Mouse (Mus musculus): ENCODE data around the gene Phlpp2. TPM values are rescaled to one million over a fixed set of nuclear protein-coding genes. Genes with fewer than 3 reads are reported as not detected.

Gene Phlpp2
- polyA plus RNA-seq, 1 experiment, result 6.5 TPM

DNA sequence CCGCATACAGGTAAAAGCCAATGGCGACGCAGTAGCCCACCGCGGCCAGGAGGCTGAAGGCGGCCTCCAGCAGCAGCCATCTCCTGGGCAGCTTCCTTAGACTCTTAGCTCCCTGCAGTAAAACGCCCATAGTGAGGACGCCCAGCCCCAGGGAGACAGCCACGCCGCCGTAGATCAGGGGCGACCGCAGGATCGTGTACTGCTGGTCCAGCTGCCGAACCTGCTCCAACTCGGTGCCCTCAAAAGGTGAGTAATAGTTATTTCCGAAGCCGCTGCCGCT, 79.9 kb downstream of the Phlpp2 start:
- TF ChIP-seq POLR2A (IDR thresholded peaks at IDR 0.05; ENCODE audit: low read depth, low read length) (no peak), CTCF (conservative IDR thresholded peaks at IDR 0.05; ENCODE audit: insufficient read depth, insufficient read length, low read depth, low read length) (no peak)
- Histone ChIP-seq H3K4me3 (ENCODE audit: insufficient read depth, low read depth, low read length) (no peak overlapping the region), H3K36me3 (ENCODE audit: control insufficient read depth, insufficient read depth, low read length) (no peaks in the 10 kb centered on the region), H3K27me3 (replicated peaks; ENCODE audit: control insufficient read depth, insufficient read depth, low read length) (no peaks in the 10 kb centered on the region), H3K27ac (ENCODE audit: insufficient read depth, low read depth, low read length) (no peak overlapping the region), H3K4me1 (ENCODE audit: control insufficient read depth, insufficient read depth, low read length) (peaks cover 20% of the 10 kb centered on the region)
- DNase-seq, result no peak
- whole genome bisulfite sequencing, result 29% methylated on average over 19 of the region's 19 CpGs

DNA sequence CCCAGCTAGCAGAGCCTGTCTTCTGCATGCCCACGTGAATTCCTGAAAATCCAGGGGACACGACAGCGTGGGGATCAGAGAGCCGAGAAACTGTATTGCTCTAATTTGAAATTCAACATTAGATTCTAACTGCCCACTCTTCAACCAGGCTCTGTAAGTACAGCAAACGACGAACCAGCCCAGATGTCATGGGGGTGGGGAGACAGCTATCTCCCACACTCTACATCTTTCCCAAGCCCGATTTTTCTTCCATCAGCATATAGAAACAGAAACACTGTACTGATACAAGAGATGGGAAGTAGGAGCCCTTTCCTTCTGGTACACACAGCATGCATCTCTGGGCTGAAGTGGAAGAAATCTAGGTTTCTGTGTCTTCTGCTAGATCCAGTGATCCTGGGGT, 83.8 kb downstream of the Phlpp2 start:
- Histone ChIP-seq H3K4me3 (ENCODE audit: insufficient read depth, low read depth, low read length) (no peak overlapping the region), H3K27ac (ENCODE audit: insufficient read depth, low read depth, low read length) (no peak overlapping the region), H3K4me1 (ENCODE audit: control insufficient read depth, insufficient read depth, low read length) (peaks cover 3% of the 10 kb centered on the region; the same call in 1 of the 2 replicates), H3K36me3 (ENCODE audit: control insufficient read depth, insufficient read depth, low read length) (no peaks in the 10 kb centered on the region), H3K27me3 (replicated peaks; ENCODE audit: control insufficient read depth, insufficient read depth, low read length) (no peaks in the 10 kb centered on the region)
- DNase-seq, result no peak
- WGBS, result 75% methylated on average over 7 of the region's 7 CpGs
- TF ChIP-seq POLR2A (IDR thresholded peaks at IDR 0.05; ENCODE audit: low read depth, low read length), result no peak
- no peak for TF ChIP-seq CTCF (conservative IDR thresholded peaks at IDR 0.05; ENCODE audit: insufficient read depth, insufficient read length, low read depth, low read length)

DNA sequence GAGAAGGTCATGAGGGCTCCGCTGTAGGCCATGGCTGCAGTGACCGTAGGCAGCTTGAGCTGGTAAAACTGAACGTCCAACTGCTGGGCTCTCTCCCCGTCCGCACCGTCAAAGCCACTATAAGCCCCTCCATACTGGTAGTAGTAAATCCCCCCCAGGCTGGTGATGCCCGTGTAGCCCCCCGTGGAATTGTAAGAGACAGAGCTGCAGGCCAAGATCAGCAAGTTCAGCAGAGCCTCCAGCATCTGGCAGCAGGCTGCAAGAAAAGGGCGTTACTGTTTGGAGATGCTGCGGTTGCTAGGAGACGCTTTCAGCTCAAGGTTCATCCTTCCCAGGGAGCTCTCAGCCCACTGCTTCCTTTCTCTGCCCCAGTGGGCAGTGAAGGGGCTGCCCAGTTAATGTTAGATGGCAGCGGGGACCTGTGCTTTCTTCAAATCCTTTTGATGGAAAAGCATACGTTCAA, 86.2 kb downstream of the Phlpp2 start:
- Histone ChIP-seq H3K4me1 (ENCODE audit: control insufficient read depth, insufficient read depth, low read length) (peaks cover 10% of the 10 kb centered on the region; the same call in 1 of the 2 replicates), H3K4me3 (ENCODE audit: insufficient read depth, low read depth, low read length) (no peak overlapping the region), H3K27me3 (replicated peaks; ENCODE audit: control insufficient read depth, insufficient read depth, low read length) (no peaks in the 10 kb centered on the region), H3K36me3 (ENCODE audit: control insufficient read depth, insufficient read depth, low read length) (no peaks in the 10 kb centered on the region), H3K27ac (ENCODE audit: insufficient read depth, low read depth, low read length) (no peak overlapping the region)
- DNase-seq, result peak; percentile 43
- 67% methylated on average over 13 of the region's 13 CpGs for WGBS
- TF ChIP-seq CTCF (conservative IDR thresholded peaks at IDR 0.05; ENCODE audit: insufficient read depth, insufficient read length, low read depth, low read length) (no peak), POLR2A (IDR thresholded peaks at IDR 0.05; ENCODE audit: low read depth, low read length) (no peak)

DNA sequence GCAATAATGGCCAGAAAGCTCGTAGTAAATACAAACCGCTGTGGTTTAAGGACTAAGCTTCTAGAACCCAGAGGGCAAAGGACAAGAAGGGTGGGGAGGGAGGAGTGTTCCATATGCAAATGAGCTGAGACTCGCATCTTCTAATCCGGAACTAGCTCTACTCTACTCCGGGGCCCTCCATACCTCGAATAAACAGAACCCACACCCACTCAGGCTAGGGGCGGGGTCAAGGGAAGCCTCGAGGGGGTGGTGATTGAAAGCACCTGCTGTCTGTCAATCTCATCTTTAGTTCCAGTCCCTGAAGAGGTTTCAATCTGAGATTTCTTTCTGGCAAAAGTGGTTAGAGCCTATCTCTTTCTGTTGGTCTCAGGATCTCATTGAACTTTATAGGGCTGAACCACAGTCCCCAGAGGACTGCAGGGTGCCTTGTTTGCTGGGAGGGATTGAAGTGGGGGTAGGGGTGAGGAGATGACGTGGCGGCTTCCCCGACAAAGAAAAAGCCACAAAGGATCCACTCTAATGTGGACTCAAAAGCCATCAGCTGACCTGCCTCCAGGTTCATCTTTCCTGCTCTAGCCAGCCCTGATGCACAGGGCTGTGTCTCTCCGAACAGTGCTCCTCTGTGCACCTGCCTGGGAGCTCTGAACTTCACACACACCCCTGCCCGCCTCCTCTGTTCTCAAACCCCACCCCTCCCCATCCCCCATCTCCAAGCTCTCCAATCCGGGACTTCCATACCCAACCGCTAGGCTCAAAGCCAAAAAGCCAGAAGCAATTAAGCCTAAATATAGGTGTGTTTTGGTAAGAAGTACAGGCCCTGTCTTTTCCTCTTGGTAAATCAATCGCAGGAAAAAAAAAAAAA, 89.1 kb downstream of the Phlpp2 start:
- H3K4me3 ChIP-seq (ENCODE audit: insufficient read depth, low read depth, low read length), result no peak overlapping the region
- peak overlapping the region; percentile 18; the same call in 1 of the 2 replicates for H3K27ac ChIP-seq (ENCODE audit: insufficient read depth, low read depth, low read length)
- no peak for TF ChIP-seq POLR2A (IDR thresholded peaks at IDR 0.05; ENCODE audit: low read depth, low read length)
- TF ChIP-seq CTCF (conservative IDR thresholded peaks at IDR 0.05; ENCODE audit: insufficient read depth, insufficient read length, low read depth, low read length), result no peak
- peak; percentile 82 for DNase-seq
- H3K27me3 ChIP-seq (replicated peaks; ENCODE audit: control insufficient read depth, insufficient read depth, low read length), result no peaks in the 10 kb centered on the region
- peaks cover 10% of the 10 kb centered on the region; the same call in 1 of the 2 replicates for H3K4me1 ChIP-seq (ENCODE audit: control insufficient read depth, insufficient read depth, low read length)
- H3K36me3 ChIP-seq (ENCODE audit: control insufficient read depth, insufficient read depth, low read length), result no peaks in the 10 kb centered on the region
- WGBS, result 19% methylated on average over 16 of the region's 16 CpGs

DNA sequence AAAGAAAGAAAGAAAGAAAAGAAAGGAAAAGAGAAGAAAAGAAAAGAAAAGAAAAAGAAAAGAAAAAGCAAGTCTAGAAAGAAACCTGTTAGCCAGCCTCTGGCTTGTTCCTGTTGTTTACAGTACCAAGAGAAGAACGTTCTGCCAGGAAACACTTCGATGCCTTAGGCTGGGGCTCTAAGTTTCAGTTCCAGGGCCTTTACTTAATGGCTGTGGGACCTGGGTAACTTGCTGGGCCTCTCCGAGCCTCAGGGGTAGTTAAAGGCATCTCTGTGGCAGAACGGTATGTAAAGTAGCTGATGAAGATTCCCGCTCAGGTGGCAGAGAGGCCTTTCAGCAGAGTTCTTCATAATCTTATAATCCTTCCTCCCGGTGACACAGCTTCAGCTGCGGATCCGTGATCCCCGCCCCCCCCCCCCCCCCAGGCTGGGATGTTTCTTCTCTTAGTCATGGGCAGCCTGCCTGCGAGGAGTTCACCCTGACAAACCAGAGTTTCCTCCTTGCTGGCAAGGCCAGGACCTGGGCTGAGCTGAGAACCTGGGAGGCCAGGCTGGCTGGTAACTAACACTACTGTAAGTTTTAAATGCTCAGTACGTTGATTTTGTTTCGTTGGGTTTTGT, 89.8 kb downstream of the Phlpp2 start:
- H3K4me1 ChIP-seq (ENCODE audit: control insufficient read depth, insufficient read depth, low read length), result peaks cover 10% of the 10 kb centered on the region; the same call in 1 of the 2 replicates
- 41% methylated on average over 12 of the region's 12 CpGs for WGBS
- TF ChIP-seq POLR2A (IDR thresholded peaks at IDR 0.05; ENCODE audit: low read depth, low read length) (no peak), CTCF (conservative IDR thresholded peaks at IDR 0.05; ENCODE audit: insufficient read depth, insufficient read length, low read depth, low read length) (no peak)
- peak overlapping the region; percentile 54 for H3K27ac ChIP-seq (ENCODE audit: insufficient read depth, low read depth, low read length)
- H3K27me3 ChIP-seq (replicated peaks; ENCODE audit: control insufficient read depth, insufficient read depth, low read length), result no peaks in the 10 kb centered on the region
- H3K4me3 ChIP-seq (ENCODE audit: insufficient read depth, low read depth, low read length), result no peak overlapping the region
- no peak for DNase-seq
- H3K36me3 ChIP-seq (ENCODE audit: control insufficient read depth, insufficient read depth, low read length), result no peaks in the 10 kb centered on the region

DNA sequence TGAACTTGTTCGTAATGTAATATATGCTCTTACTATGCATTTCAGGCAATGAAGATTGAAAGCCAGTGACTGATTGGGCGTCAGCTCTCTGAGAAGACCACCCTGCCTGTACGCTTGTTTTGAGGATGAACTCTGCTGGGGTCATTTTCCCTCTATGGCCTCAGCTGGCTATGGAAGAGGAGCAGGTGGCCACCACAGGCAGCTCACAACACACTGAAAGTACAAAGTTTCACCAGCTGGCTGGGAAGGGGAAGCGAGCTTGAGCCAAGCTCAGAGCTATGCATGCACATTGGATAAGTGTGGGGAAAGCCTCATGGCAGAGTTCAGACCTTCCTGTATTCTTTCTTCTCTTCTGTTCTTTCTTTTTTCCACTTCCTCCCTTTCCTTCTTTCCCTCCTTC, 90.8 kb downstream of the Phlpp2 start:
- Histone ChIP-seq H3K27me3 (replicated peaks; ENCODE audit: control insufficient read depth, insufficient read depth, low read length) (no peaks in the 10 kb centered on the region), H3K4me3 (ENCODE audit: insufficient read depth, low read depth, low read length) (no peak overlapping the region), H3K36me3 (ENCODE audit: control insufficient read depth, insufficient read depth, low read length) (no peaks in the 10 kb centered on the region), H3K4me1 (ENCODE audit: control insufficient read depth, insufficient read depth, low read length) (peaks cover 10% of the 10 kb centered on the region; the same call in 1 of the 2 replicates), H3K27ac (ENCODE audit: insufficient read depth, low read depth, low read length) (no peak overlapping the region)
- peak; percentile 32 for DNase-seq
- TF ChIP-seq POLR2A (IDR thresholded peaks at IDR 0.05; ENCODE audit: low read depth, low read length) (no peak), CTCF (conservative IDR thresholded peaks at IDR 0.05; ENCODE audit: insufficient read depth, insufficient read length, low read depth, low read length) (no peak)
- WGBS, result 95% methylated on average over 4 of the region's 4 CpGs

Measured in kidney, adult 2 months (tissue).